Mouse (Mus musculus) liver (tissue): ENCODE measurements around the gene 1700067K01Rik.
"Not testable (repeated sequence)": the region's sequence is repeated elsewhere in the genome, so short reads cannot be mapped to it uniquely, and the experiment has no call there.

ENCODE experiments used
- DNase-seq: peaks from one replicate; pipeline ENCODE4 v3.0.0-alpha.2; 2020; ENCODE audit warnings: mixed read lengths

1700067K01Rik gene

DNA sequence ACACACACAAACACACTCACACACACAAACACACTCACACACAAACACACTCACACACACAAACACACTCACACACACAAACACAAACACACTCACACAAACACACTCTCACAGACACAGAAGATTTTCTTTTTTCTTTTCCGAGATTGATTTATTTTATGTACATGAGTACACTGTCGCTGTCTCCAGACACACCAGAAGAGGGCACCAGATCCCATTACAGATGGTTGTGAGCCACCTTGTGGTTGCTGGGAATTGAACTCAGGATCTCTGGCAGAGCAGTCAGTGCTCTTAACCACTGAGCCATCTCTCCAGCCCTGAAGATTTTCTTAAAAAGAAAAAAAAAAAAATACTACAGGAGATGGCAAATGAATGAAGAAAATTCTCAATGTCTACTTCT lies 18.1 kb upstream of the 1700067K01Rik start:
- DNase-seq: not testable (repeated sequence)

DNA sequence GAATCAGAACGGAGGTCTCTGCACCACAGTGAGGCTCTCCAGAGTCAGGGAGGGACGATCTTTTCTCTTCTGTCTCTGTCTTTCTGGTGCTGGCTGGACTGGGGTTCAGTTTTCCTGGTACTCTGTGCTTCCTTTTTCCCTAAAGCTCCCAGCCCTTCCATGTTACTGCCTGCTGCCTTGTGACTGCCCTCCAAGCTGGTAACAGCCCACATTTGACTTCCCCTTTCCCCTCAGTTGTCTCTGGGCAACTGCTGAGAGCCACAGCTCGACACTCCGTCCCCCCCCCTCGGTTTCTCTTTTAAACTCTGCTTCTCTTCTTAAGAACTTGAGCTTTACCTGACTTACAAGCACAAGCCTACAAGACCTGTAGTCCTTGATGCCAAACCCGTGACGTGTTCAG lies 12.1 kb upstream of the 1700067K01Rik start:
- no peak for DNase-seq

GRCm38 (mm10) chr8:83990170-83990569 lies 11.1 kb upstream of the 1700067K01Rik start:
- no peak for DNase-seq

GRCm38 (mm10) chr8:83992488-83992887 lies 8.8 kb upstream of the 1700067K01Rik start:
- DNase-seq: peak; percentile 62

DNA sequence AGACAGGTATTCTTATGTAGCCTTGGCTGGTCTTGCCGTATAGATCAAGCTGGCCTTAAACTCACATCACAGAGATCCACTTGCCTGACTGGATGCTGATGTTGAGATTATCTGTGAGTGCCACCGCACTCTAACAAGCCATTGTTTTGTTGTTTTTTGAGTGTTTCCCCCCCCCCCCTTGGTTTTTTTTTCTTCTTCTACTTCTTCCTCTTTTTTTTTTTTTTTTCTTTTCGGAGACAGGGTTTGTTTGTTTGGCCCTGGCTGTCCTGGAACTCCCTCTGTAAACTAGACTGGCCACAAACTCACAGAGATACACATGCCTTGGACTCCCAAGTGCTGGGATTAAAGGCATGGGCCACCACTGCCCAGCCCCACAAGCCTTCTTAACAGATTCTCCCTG lies 7.3 kb upstream of the 1700067K01Rik start:
- DNase-seq: no peak

DNA sequence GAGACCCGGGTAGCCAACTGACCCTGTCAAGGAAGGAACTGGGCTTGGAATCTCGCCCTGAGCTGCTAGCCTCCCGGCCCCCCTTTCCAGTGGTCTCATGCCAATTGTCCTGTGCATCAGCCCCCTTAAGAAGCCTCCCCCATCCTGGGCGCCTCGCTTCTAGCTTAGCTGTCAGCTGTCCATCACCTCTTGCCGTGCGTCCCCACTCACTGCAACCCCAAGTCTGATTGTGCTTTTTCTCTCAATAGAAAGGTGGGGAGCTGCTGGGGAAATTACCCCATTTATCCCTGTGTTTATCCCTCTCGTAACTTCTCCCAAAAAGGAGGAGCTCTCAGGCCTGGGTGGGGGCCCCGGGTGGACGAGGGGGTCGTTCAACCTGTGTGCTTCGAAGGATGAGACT lies 5.3 kb upstream of the 1700067K01Rik start:
- DNase-seq: no peak

DNA sequence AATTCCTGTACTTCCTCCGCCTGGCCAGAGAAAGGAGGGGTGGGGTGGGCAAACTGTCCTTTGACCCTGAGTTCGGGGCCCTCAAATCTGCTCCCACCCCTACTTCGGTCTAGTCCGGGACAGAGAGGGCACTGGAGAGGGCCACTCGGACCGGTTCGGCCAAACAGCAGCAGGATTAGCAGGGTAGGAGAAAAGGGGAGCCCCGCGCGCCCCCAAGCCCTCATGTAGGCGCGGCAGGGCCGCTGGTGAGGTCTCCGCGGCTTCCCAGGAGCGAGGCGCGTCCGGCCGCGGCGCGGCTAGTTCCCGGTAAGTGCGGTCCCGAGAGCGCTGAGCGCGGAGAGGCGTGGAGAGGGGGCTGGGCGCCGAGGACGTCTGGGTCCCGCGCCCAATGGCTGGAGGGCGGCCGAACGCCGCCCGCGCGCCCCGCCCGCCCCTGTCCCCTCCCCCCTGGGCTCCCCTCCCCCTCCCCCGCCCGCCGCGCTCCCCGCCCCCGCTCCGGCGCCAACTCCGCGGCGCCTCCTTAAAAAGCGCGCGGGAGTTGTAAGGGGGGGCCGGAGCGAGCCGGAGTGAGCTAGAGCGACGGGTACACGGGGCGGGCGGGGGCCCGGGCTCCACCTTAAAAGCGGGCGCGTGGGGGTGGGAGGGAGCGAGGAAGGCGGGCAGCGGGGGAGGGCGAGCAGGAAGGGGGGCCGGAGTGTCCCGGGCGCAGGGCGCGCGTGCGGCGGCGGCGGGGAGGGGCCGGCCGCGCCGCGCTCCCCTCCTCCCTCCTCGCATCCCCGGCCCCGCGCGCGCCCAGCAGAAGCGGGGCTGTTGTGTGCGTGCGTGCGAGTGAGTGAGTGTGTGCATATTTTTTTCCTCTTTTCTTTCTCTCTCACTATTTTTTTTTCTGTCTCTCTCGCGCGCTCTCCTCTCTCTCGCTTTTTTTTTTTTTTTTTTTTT lies 4.5 kb upstream of the 1700067K01Rik start:
- DNase-seq: peak; percentile 92

DNA sequence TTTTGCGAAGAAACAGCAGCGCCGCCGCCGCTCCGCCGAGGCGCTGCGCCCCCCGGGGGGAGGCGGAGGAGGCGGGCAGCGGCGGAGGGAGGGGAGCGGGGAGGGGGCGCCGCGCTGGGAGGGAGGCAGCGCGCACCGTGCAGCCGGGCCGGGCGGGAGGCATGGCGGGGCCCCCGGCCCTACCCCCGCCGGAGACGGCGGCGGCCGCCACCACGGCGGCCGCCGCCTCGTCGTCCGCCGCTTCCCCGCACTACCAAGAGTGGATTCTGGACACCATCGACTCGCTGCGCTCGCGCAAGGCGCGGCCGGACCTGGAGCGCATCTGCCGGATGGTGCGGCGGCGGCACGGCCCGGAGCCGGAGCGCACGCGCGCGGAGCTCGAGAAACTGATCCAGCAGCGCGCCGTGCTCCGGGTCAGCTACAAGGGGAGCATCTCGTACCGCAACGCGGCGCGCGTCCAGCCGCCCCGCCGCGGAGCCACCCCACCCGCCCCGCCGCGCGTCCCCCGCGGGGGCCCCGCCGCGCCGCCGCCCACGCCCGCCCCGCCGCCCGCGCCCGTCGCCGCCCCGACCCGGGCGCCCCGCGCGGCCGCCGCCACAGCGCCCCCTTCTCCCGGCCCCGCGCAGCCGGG lies 3.7 kb upstream of the 1700067K01Rik start, which contains the start of gene Samd1:
TSS of gene Samd1 (plus strand) at position 162 of the 631 bp plus-strand sequence.
- peak; percentile 58 for DNase-seq

DNA sequence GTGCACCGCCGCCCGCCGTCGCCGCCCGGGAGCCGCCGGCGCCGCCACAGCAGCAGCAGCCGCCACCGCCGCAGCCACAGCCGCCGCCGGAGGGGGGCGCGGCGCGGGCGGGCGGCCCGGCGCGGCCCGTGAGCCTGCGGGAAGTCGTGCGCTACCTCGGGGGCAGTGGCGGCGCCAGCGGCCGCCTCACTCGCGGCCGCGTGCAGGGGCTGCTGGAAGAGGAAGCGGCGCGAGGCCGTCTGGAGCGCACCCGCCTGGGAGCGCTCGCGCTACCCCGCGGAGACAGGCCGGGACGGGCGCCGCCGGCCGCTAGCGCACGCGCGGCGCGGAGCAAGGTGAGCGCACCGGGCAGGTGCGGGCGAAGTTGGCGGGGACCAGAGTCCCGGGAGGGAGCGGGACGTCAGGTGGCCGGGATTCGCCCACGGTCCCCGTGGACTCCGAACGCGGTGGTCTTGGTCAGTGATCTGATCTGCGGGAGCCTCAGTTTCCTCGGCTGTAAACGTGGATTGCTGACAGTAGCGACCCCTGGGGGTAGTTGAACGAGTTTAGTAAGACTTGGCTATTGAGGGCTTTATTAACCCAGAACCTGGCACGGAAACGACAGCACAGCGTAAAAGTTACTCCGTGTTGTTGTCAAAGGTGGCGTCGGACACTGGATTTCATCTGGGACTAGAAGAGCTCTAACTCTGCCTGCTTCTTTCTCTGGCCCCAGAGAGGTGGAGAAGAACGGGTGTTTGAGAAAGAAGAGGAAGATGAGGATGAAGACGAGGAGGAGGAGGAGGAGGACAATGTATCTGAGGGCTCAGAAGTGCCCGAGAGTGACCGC lies 2.9 kb upstream of the 1700067K01Rik start:
- peak; percentile 76 for DNase-seq

- DNase-seq: no peak
Measured at GRCm38 (mm10) chr8:83999057-83999705, 2.1 kb upstream of the 1700067K01Rik start.

GRCm38 (mm10) chr8:83999825-84000224 lies 1.5 kb upstream of the 1700067K01Rik start:
- DNase-seq: no peak

DNA sequence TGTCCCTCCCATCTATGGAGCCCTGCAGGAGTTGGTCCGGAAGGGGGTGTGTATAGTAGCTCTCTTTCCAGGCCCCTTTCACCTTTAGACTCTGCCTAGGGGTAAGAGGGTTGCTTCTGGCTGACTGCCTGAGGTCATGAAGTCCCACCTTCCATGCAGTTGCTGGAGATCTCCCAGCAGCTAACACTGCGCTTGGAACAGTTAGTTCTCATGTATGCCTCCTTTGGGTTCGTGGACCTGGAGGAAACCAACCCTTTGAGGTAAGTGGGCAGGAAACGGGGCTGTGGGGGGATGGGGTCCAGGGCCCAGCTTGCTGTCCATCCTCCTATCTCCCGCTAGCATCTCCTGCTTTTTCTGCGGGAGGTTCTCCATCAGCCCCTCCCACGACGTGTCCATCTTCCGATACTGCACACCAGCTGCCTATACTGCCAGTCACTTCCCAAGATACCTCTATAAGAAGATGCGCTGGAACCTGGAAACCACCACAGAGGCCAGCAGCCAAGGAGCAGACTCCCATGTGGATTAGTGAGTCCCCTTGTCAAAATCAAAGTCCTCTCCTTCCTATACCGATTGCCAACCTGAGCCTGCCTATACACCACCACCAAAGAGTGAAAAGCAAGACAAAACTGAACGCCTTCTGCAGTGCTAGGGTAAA lies 1.8 kb downstream of the 1700067K01Rik start:
- no peak for DNase-seq

- no peak for DNase-seq
Measured at GRCm38 (mm10) chr8:84003612-84004246, 2.4 kb downstream of the 1700067K01Rik start.

DNA sequence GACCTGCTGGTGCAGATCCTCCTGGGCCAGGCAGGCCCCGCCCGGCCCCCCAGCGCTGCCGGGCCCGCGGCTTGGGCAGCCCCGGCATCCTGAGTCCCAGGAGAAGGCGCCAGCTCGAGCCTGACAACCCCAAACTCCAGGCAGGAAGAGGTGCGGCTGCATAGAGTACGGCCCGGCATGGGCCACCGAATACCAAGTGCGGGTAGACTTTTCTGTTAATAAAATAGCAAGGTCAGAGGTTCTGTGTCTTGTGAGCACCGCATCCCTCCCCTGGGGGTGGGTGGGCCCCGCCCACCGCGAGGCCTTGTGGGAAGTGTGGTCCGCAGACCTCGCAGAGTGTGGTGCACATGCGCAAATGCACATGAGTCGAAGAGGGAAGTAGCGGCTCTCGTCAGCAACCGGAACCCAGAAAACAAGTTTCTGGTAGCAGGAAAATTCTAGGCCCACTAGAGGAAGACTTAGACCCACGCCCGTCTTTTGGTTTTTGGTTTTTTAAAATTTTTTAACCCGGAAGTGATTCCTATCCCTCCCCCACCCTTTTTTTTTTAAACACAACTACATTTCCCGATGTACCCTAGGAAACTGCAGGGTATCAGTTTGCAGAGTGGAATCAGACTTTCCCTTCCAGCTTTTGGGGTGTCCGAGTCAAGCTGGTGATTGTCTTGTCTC lies 3.4 kb downstream of the 1700067K01Rik start:
- DNase-seq: peak; percentile 94

GRCm38 (mm10) chr8:84005502-84005901 lies 4.2 kb downstream of the 1700067K01Rik start:
- not testable (repeated sequence) for DNase-seq

DNA sequence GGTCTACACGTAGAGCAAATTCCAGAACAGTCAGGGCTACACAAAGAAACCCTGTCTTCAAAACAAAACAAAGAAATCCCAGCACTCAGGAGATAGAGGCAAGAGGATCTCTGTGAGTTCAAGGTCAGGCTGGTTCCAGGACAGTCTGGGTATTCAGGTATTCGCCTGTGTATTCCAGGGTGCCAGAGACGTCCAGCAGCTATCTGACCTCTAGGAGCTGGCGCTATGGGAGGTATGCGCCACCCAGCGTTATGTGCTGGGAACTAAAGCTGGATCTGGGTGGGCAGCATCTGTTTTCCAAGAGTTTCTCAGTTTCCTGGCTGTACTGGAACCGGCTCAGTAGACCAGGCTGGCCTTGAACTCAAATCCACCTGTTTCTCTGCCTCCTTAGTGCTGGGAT lies 7.1 kb downstream of the 1700067K01Rik start:
- no peak for DNase-seq

- DNase-seq: peak; percentile 82
Measured at GRCm38 (mm10) chr8:84009876-84010275, 8.6 kb downstream of the 1700067K01Rik start.

GRCm38 (mm10) chr8:84010625-84011611 lies 9.6 kb downstream of the 1700067K01Rik start:
- DNase-seq: peak; percentile 69

GRCm38 (mm10) chr8:84011705-84012498 lies 10.6 kb downstream of the 1700067K01Rik start, which contains the start of gene 2210011C24Rik:
2210011C24Rik (minus strand) TSS chr8:84012171.
- peak; percentile 26 for DNase-seq
